Mouse (Mus musculus) liver, embryonic 16.5 days (tissue): ENCODE results near the gene Slc9a3r2. TPM values are rescaled to one million over a fixed set of nuclear protein-coding genes. Genes with fewer than 3 reads are reported as not detected.

Source experiments
- ATAC-seq: fragments of 200-750 bp; cut with Nextera tagmentation; 2 replicates; pipeline ENCODE4 v1.8.0; 2017; ENCODE audit warnings: low read depth, mild to moderate bottlenecking, moderate number of reproducible peaks, moderate library complexity
- H3K27ac ChIP-seq: fragments of 300-500 bp; sonication (generic); 2 replicates; pipeline ENCODE4 v1.5.1; 2014; ENCODE audit warnings: mild to moderate bottlenecking, low read length
- H3K27me3 ChIP-seq: fragments of 300-500 bp; sonication (generic); 2 replicates; pipeline ENCODE4 v1.6.1; 2014; ENCODE audit warnings: low read depth, low read length, mixed read lengths; ENCODE audit not compliant: control insufficient read depth, insufficient read depth
- H3K36me3 ChIP-seq: fragments of 300-500 bp; sonication (generic); 2 replicates; pipeline ENCODE4 v1.6.1; 2014; ENCODE audit warnings: mild to moderate bottlenecking; ENCODE audit not compliant: control insufficient read depth, insufficient read depth
- H3K4me1 ChIP-seq: fragments of 300-500 bp; sonication (generic); 2 replicates; pipeline ENCODE4 v1.6.1; 2014; ENCODE audit warnings: low read depth, low read length, mixed read lengths; ENCODE audit not compliant: control insufficient read depth
- H3K4me2 ChIP-seq: fragments of 300-500 bp; sonication (generic); 2 replicates; pipeline ENCODE4 v1.6.1; 2014; ENCODE audit warnings: low read depth, low read length, mixed read lengths
- H3K4me3 ChIP-seq: fragments of 300-500 bp; sonication (generic); 2 replicates; pipeline ENCODE4 v1.5.1; 2014; ENCODE audit warnings: low read depth, mild to moderate bottlenecking, low read length
- H3K9ac ChIP-seq: fragments of 300-500 bp; sonication (generic); 2 replicates; pipeline ENCODE4 v1.6.1; 2014; ENCODE audit warnings: low read depth, low read length
- H3K9me3 ChIP-seq: fragments of 300-500 bp; sonication (generic); replicated peaks from 2 replicates; pipeline ENCODE4 v1.6.1; 2016; ENCODE audit warnings: low read length; ENCODE audit not compliant: control insufficient read depth
- WGBS: fragments of 180-500 bp; shearing (Covaris S2); extraction: QIAGEN DNeasy Blood & Tissue Kit; methylation state at CpG from one replicate; pipeline ENCODE4 v1.1.7; 2014; ENCODE audit not compliant: insufficient replicate concordance; 5-methylcytosine and 5-hydroxymethylcytosine counted together
- polyA plus RNA-seq: library from polyadenylated mRNA; unstranded; fragments of >200 nt; fragmentation: Nextera tagmentation; extraction: Ambion mirVana; gene quantifications from 2 replicates; pipeline ENCODE4 v1.2.1, GENCODE M21; 2015

The Slc9a3r2 gene
- polyA plus RNA-seq, 1 experiment from 2014 or later, result 11.8 TPM

GRCm38 (mm10) chr17:24635694-24636093, 14.4 kb downstream of the Slc9a3r2 start:
- 84% methylated on average over 5 of the region's 5 CpGs for WGBS
- ATAC-seq, result no peak
- no peak overlapping the region for H3K27ac ChIP-seq
- no peak overlapping the region for H3K4me2 ChIP-seq
- no peak overlapping the region for H3K4me3 ChIP-seq
- H3K4me1 ChIP-seq, result peaks cover 25% of the 10 kb centered on the region
- no peaks in the 10 kb centered on the region for H3K9me3 ChIP-seq
- H3K9ac ChIP-seq, result no peak overlapping the region
- H3K36me3 ChIP-seq, result no peaks in the 10 kb centered on the region
- no peaks in the 10 kb centered on the region for H3K27me3 ChIP-seq

- WGBS, result 37% methylated on average over 4 of the region's 4 CpGs
- no peak for ATAC-seq
- Histone ChIP-seq H3K27me3 (no peaks in the 10 kb centered on the region), H3K9ac (no peak overlapping the region), H3K9me3 (no peaks in the 10 kb centered on the region), H3K4me3 (no peak overlapping the region), H3K4me2 (no peak overlapping the region), H3K27ac (no peak overlapping the region), H3K4me1 (peaks cover 25% of the 10 kb centered on the region), H3K36me3 (no peaks in the 10 kb centered on the region)
Measured at GRCm38 (mm10) chr17:24635024-24635423, 15.1 kb downstream of the Slc9a3r2 start.

GRCm38 (mm10) chr17:24633831-24634230, 16.3 kb downstream of the Slc9a3r2 start:
- no peak for ATAC-seq
- no peaks in the 10 kb centered on the region for H3K27me3 ChIP-seq
- H3K4me1 ChIP-seq, result peaks cover 25% of the 10 kb centered on the region
- no peak overlapping the region for H3K27ac ChIP-seq
- no peaks in the 10 kb centered on the region for H3K36me3 ChIP-seq
- H3K4me3 ChIP-seq, result no peak overlapping the region
- no peak overlapping the region for H3K9ac ChIP-seq
- no peaks in the 10 kb centered on the region for H3K9me3 ChIP-seq
- no peak overlapping the region for H3K4me2 ChIP-seq
- 83% methylated on average over 11 of the region's 11 CpGs for WGBS

- WGBS, result 11% methylated on average over 22 of the region's 22 CpGs
- Histone ChIP-seq H3K4me1 (peaks cover 27% of the 10 kb centered on the region), H3K36me3 (no peaks in the 10 kb centered on the region; the same call in 1 of the 2 replicates), H3K4me2 (peak overlapping the region; percentile 87), H3K27ac (peak overlapping the region; percentile 66), H3K27me3 (no peaks in the 10 kb centered on the region), H3K9ac (peak overlapping the region; percentile 76), H3K4me3 (peak overlapping the region; percentile 74), H3K9me3 (no peaks in the 10 kb centered on the region)
- ATAC-seq, result peak; percentile 33; the same call in 1 of the 2 replicates
Measured at GRCm38 (mm10) chr17:24632813-24633449, 17.2 kb downstream of the Slc9a3r2 start.

- Histone ChIP-seq H3K27ac (peak within 1 kb of the TSS; percentile 66), H3K4me3 (peak within 1 kb of the TSS; percentile 74), H3K4me2 (peak within 1 kb of the TSS; percentile 87), H3K9ac (peak within 1 kb of the TSS; percentile 76), H3K27me3 (no peaks in the 10 kb centered on the region), H3K9me3 (no peaks in the 10 kb centered on the region), H3K4me1 (peaks cover 27% of the 10 kb centered on the region), H3K36me3 (no peaks in the 10 kb centered on the region; the same call in 1 of the 2 replicates)
- peak; percentile 80 for ATAC-seq
- WGBS, result 1% methylated on average over 51 of the region's 51 CpGs
Measured at GRCm38 (mm10) chr17:24632167-24632812, 17.8 kb downstream of the Slc9a3r2 start, which contains the start of the genes Tsc2 and Nthl1. Gene Tsc2 (minus strand): TSS chr17:24632630. Gene Nthl1 (plus strand): TSS chr17:24632680.

GRCm38 (mm10) chr17:24630072-24630471, 20.1 kb downstream of the Slc9a3r2 start:
- ATAC-seq, result no peak
- Histone ChIP-seq H3K9ac (no peak overlapping the region), H3K27ac (no peak overlapping the region), H3K9me3 (no peaks in the 10 kb centered on the region), H3K27me3 (no peaks in the 10 kb centered on the region), H3K36me3 (peaks cover 5% of the 10 kb centered on the region; the same call in 1 of the 2 replicates), H3K4me3 (no peak overlapping the region), H3K4me2 (no peak overlapping the region), H3K4me1 (peaks cover 21% of the 10 kb centered on the region)
- WGBS, result 81% methylated on average over 14 of the region's 14 CpGs

- Histone ChIP-seq H3K4me3 (no peak overlapping the region), H3K9me3 (no peaks in the 10 kb centered on the region), H3K4me2 (no peak overlapping the region), H3K36me3 (peaks cover 12% of the 10 kb centered on the region), H3K9ac (no peak overlapping the region), H3K27me3 (no peaks in the 10 kb centered on the region), H3K4me1 (peaks cover 19% of the 10 kb centered on the region), H3K27ac (no peak overlapping the region)
- 12% methylated on average over 5 of the region's 5 CpGs for WGBS
- no peak; the same call in 1 of the 2 replicates for ATAC-seq
Measured at GRCm38 (mm10) chr17:24628646-24629045, 21.5 kb downstream of the Slc9a3r2 start.

GRCm38 (mm10) chr17:24625472-24625871, 24.7 kb downstream of the Slc9a3r2 start:
- ATAC-seq, result no peak
- peaks cover 28% of the 10 kb centered on the region for H3K36me3 ChIP-seq
- H3K9ac ChIP-seq, result no peak overlapping the region
- no peak overlapping the region for H3K27ac ChIP-seq
- H3K4me3 ChIP-seq, result no peak overlapping the region
- 82% methylated on average over 8 of the region's 8 CpGs for WGBS
- H3K9me3 ChIP-seq, result no peaks in the 10 kb centered on the region
- H3K27me3 ChIP-seq, result no peaks in the 10 kb centered on the region
- no peak overlapping the region for H3K4me2 ChIP-seq
- peaks cover 2% of the 10 kb centered on the region for H3K4me1 ChIP-seq

- Histone ChIP-seq H3K9me3 (no peaks in the 10 kb centered on the region), H3K4me3 (no peak overlapping the region), H3K4me1 (peaks cover 13% of the 10 kb centered on the region), H3K9ac (peak overlapping the region; percentile 54), H3K36me3 (peaks cover 25% of the 10 kb centered on the region), H3K27me3 (no peaks in the 10 kb centered on the region), H3K27ac (peak overlapping the region; percentile 83), H3K4me2 (peak overlapping the region; percentile 45)
- WGBS, result 40% methylated on average over 14 of the region's 14 CpGs
- peak; percentile 95 for ATAC-seq
Measured at GRCm38 (mm10) chr17:24617561-24618194, 32.4 kb downstream of the Slc9a3r2 start.
